Mouse (Mus musculus) cerebellum, adult 11-12 months (tissue): ENCODE measurements around the gene Myo6.

Source experiments
- DNase-seq: peaks from one replicate; pipeline ENCODE4 v3.0.0; 2022

The Myo6 gene

GRCm38 (mm10) chr9:80164611-80165474, at the start of gene Myo6:
Myo6 (plus strand) TSS chr9:80165031.
- peak; percentile 93 for DNase-seq

GRCm38 (mm10) chr9:80145992-80146587, 18.7 kb upstream of the Myo6 start:
- DNase-seq, result no peak

GRCm38 (mm10) chr9:80149594-80149993, 15.2 kb upstream of the Myo6 start:
- no peak for DNase-seq

- DNase-seq, result no peak
Observed at GRCm38 (mm10) chr9:80155277-80155676, 9.6 kb upstream of the Myo6 start.

- DNase-seq, result no peak
Observed at GRCm38 (mm10) chr9:80156780-80157179, 8.1 kb upstream of the Myo6 start.

GRCm38 (mm10) chr9:80157840-80158465, 6.9 kb upstream of the Myo6 start:
- DNase-seq, result no peak

GRCm38 (mm10) chr9:80158937-80159336, 5.9 kb upstream of the Myo6 start:
- no peak for DNase-seq

- DNase-seq, result no peak
Observed at GRCm38 (mm10) chr9:80161451-80161850, 3.4 kb upstream of the Myo6 start.

- no peak for DNase-seq
Observed at GRCm38 (mm10) chr9:80163126-80163723, 1.6 kb upstream of the Myo6 start.

- no peak for DNase-seq
Observed at GRCm38 (mm10) chr9:80164191-80164590, 640 bp upstream of the Myo6 start.

- no peak for DNase-seq
Observed at GRCm38 (mm10) chr9:80165690-80166089, 859 bp downstream of the Myo6 start.

- DNase-seq, result no peak
Observed at GRCm38 (mm10) chr9:80166425-80166824, 1.6 kb downstream of the Myo6 start.

- DNase-seq, result no peak
Observed at GRCm38 (mm10) chr9:80167089-80167488, 2.3 kb downstream of the Myo6 start.

- no peak for DNase-seq
Observed at GRCm38 (mm10) chr9:80169551-80169950, 4.7 kb downstream of the Myo6 start.

GRCm38 (mm10) chr9:80171241-80171640, 6.4 kb downstream of the Myo6 start:
- no peak for DNase-seq

- DNase-seq, result no peak
Observed at GRCm38 (mm10) chr9:80172396-80173222, 7.8 kb downstream of the Myo6 start.

GRCm38 (mm10) chr9:80173629-80174028, 8.8 kb downstream of the Myo6 start:
- DNase-seq, result peak; percentile 57

GRCm38 (mm10) chr9:80176696-80177478, 12.1 kb downstream of the Myo6 start:
- no peak for DNase-seq

- DNase-seq, result no peak
Observed at GRCm38 (mm10) chr9:80178670-80179069, 13.8 kb downstream of the Myo6 start.

- DNase-seq, result no peak
Observed at GRCm38 (mm10) chr9:80179688-80180087, 14.9 kb downstream of the Myo6 start.

GRCm38 (mm10) chr9:80180771-80181170, 15.9 kb downstream of the Myo6 start:
- DNase-seq, result no peak

- no peak for DNase-seq
Observed at GRCm38 (mm10) chr9:80181692-80182091, 16.9 kb downstream of the Myo6 start.
